8 mouse cellular contexts compared by ENCODE assay signal in the genomic region with DNA sequence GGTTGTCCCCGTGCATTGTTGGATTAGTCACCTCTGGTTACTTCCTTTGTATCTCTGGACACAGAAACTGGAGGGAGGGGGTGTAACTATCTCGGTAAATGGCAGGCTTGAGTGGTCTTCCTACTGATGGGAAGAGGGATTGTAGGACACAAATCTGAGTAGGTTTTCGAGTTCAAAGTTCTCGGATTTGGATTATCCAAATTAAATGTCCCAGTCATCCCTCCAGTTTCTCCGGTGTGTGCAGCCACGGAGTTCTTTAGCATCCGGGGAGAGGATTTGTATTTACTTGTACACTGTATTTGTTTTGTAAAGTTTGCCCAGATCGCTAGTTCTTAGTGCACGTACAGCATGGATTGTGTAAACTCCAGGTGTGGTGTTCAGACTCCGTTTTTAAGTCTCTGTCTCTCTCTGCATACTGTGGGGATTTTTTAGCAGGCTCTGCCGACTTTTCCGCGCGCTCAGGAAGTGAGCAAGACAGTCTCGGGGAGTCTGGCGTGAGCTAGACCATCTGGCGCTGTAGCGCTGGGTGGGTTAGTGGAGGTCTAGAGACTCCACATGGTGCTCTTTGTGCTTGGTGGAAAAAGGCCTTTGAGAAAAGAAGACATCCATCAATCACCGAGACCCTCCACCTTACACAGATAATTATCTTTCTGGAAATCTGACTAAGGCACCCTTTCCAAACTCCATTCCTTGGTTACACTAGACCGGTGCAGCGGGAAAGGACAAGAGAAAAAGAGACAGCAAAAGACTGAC. TPM values are rescaled to one million over a fixed set of nuclear protein-coding genes. Genes with fewer than 3 reads are reported as not detected.
DNase-seq lines count a peak whose midpoint lies in the region; ATAC-seq lines count a peak whose summit lies in the region.

No protein-coding gene starts in this region.

- no peak overlapping the region for H3K27ac ChIP-seq in embryonic facial prominence, embryonic 11.5 days (replicated peaks; ENCODE audit: low read depth, low read length)
- no peak overlapping the region for H3K27ac ChIP-seq in midbrain, embryonic 15.5 days

- no peaks in the 10 kb centered on the region for H3K36me3 ChIP-seq in embryonic facial prominence, embryonic 11.5 days (replicated peaks; ENCODE audit: control insufficient read depth, insufficient read depth, low read depth, low read length)
- H3K36me3 ChIP-seq in midbrain, embryonic 15.5 days (replicated peaks), result no peaks in the 10 kb centered on the region

- no peaks in the 10 kb centered on the region for H3K9me3 ChIP-seq in embryonic facial prominence, embryonic 11.5 days (replicated peaks; ENCODE audit: control insufficient read depth, low read length)
- no peaks in the 10 kb centered on the region for H3K9me3 ChIP-seq in midbrain, embryonic 15.5 days

- peak; percentile 36 for DNase-seq in right cerebral cortex, adult 18-20 months
- DNase-seq in right cerebral cortex, postnatal 36 days (ENCODE audit: low spot score in 2 of 2), result no peak
- DNase-seq in embryonic facial prominence, embryonic 11.5 days (ENCODE audit: low spot score), result peak; percentile 59
- peak; percentile 57 for DNase-seq in heart, postnatal 4 days
- peak; percentile 27 to 45 for DNase-seq in left cerebral cortex, postnatal 36 days (ENCODE audit: low spot score in 2 of 2)
- DNase-seq in testis, postnatal 10 days (ENCODE audit: low spot score), result peak; percentile 40
- no peak for DNase-seq in spleen, postnatal 10 days (ENCODE audit: low spot score in 2 of 2)

- 0 out of 2 replicates have a peak, but pooled peaks have one; percentile 1 for ATAC-seq in embryonic facial prominence, embryonic 11.5 days (replicated peaks; ENCODE audit: insufficient number of reproducible peaks, low FRiP score, low TSS enrichment, low read depth)
- peak; percentile 25; the same call in 1 of the 2 replicates for ATAC-seq in midbrain, embryonic 15.5 days (replicated peaks)

- under 1% methylated on average over 21 of the region's 21 CpGs for WGBS in embryonic facial prominence, embryonic 11.5 days
- 2% methylated on average over 21 of the region's 21 CpGs for WGBS in midbrain, embryonic 15.5 days

- peaks cover 6% of the 10 kb centered on the region; the same call in 1 of the 2 replicates for H3K4me1 ChIP-seq in embryonic facial prominence, embryonic 11.5 days (ENCODE audit: control insufficient read depth, insufficient read depth, low read length)
- H3K4me1 ChIP-seq in midbrain, embryonic 15.5 days, result peaks cover 25% of the 10 kb centered on the region

- intact Hi-C loops in left cerebral cortex, postnatal 36 days (cut with DNase I), result loop anchor here (5.0 kb wide), 1 partner anchor 454 kb away; no protein-coding TSS in a partner anchor

- H3K27me3 ChIP-seq in embryonic facial prominence, embryonic 11.5 days (ENCODE audit: control insufficient read depth, insufficient read depth, low read length), result peaks cover 8% of the 10 kb centered on the region; the same call in 1 of the 2 replicates
- peaks cover 50% of the 10 kb centered on the region for H3K27me3 ChIP-seq in midbrain, embryonic 15.5 days (replicated peaks)

- peak overlapping the region; percentile 43 for H3K9ac ChIP-seq in embryonic facial prominence, embryonic 11.5 days (replicated peaks; ENCODE audit: low read length)
- no peak overlapping the region; the same call in 1 of the 2 replicates for H3K9ac ChIP-seq in midbrain, embryonic 15.5 days

- H3K4me2 ChIP-seq in embryonic facial prominence, embryonic 11.5 days (ENCODE audit: low read depth, low read length), result peak overlapping the region; percentile 90
- peak overlapping the region; percentile 86 for H3K4me2 ChIP-seq in midbrain, embryonic 15.5 days

- peak overlapping the region; percentile 60 for H3K4me3 ChIP-seq in embryonic facial prominence, embryonic 11.5 days (ENCODE audit: low read depth, low read length)
- peak overlapping the region; percentile 61 for H3K4me3 ChIP-seq in midbrain, embryonic 15.5 days

RNA-seq across cellular contexts. Expression of gene Hey2, which starts 1.0 kb away (rescaled TPM):
- polyA plus RNA-seq in embryonic facial prominence, embryonic 11.5 days (2014; fragmentation: Nextera tagmentation; extraction: Ambion mirVana), result 6.6 and 7.1 TPM in 2 replicates
- total RNA-seq in heart, postnatal 4 days (2021), result 10 to 100 TPM; 22.0 to 26.9 TPM
- 1 to 10 TPM; 6.3 to 6.5 TPM for total RNA-seq in left cerebral cortex, postnatal 36 days (2021)
- polyA plus RNA-seq in midbrain, embryonic 15.5 days (2015; fragmentation: Nextera tagmentation; extraction: Ambion mirVana), result 3.5 and 3.7 TPM in 2 replicates

RNA-seq across cellular contexts. Expression of gene Ncoa7, which starts 40.5 kb away (rescaled TPM):
- 9.7 and 10.3 TPM in 2 replicates for polyA plus RNA-seq in embryonic facial prominence, embryonic 11.5 days (2014; fragmentation: Nextera tagmentation; extraction: Ambion mirVana)
- 1 to 10 TPM; 9.2 TPM for total RNA-seq in heart, postnatal 4 days (2021)
- total RNA-seq in left cerebral cortex, postnatal 36 days (2021), result 100 to 1,000 TPM; 105 to 109 TPM
- polyA plus RNA-seq in midbrain, embryonic 15.5 days (2015; fragmentation: Nextera tagmentation; extraction: Ambion mirVana), result 18.0 and 19.8 TPM in 2 replicates

Comparison
In these comparisons a context has a peak if more than half of its experiments do, and no peak if none do; other contexts are left out.
1. DNase-seq: peak in right cerebral cortex, adult 18-20 months (single experiment), embryonic facial prominence, embryonic 11.5 days (single experiment), heart, postnatal 4 days (single experiment), left cerebral cortex, postnatal 36 days (2 of 2) and testis, postnatal 10 days (single experiment); none in right cerebral cortex, postnatal 36 days (0 of 2) and spleen, postnatal 10 days (0 of 2).
2. RNA of gene Ncoa7, which starts 40.5 kb away (total RNA-seq): 105 to 109 TPM in left cerebral cortex, postnatal 36 days; 9.2 TPM in heart, postnatal 4 days; every median in the first group is over 10 times any median in the second.